Mouse (Mus musculus) cerebellum, adult 2 months (tissue): Measurements from ENCODE around the gene Tmem239. TPM values are rescaled to one million over a fixed set of nuclear protein-coding genes. Genes with fewer than 3 reads are reported as not detected.
A peak's percentile ranks its signal among the peaks of the same experiment; 100 is the strongest.
"Not testable (repeated sequence)": the region's sequence is repeated elsewhere in the genome, so short reads cannot be mapped to it uniquely, and the experiment has no call there.

Source experiments
- DNase-seq, 2 experiments: peaks; one replicate each; pipeline ENCODE4 v3.0.0; 2021
- H3K27ac ChIP-seq: fragments of 200-500 bp; 2 replicates; pipeline ENCODE4 v1.5.1; 2012; ENCODE audit warnings: low read length, control low read depth, inconsistent platforms; ENCODE audit not compliant: insufficient read depth
- H3K27me3 ChIP-seq: fragments of 200-500 bp; 2 replicates; pipeline ENCODE4 v1.6.1; 2012; ENCODE audit warnings: inconsistent platforms, mild to moderate bottlenecking, low read length, moderate library complexity; ENCODE audit not compliant: control insufficient read depth, insufficient read depth
- H3K4me1 ChIP-seq: fragments of 200-500 bp; 2 replicates; pipeline ENCODE4 v1.6.1; 2011; ENCODE audit warnings: low read length; ENCODE audit not compliant: control insufficient read depth, insufficient read depth
- H3K4me3 ChIP-seq: fragments of 200-500 bp; replicated peaks from 2 replicates; pipeline ENCODE3; 2011; ENCODE audit warnings: mild to moderate bottlenecking, low read depth, low read length, control low read depth; ENCODE audit not compliant: insufficient read depth
- CTCF ChIP-seq: fragments of 200-500 bp; IDR thresholded peaks from 2 replicates; pipeline ENCODE4 v1.5.1; 2011; ENCODE audit warnings: low read depth, mild to moderate bottlenecking, control low read depth, low read length, moderate library complexity, borderline replicate concordance; ENCODE audit not compliant: insufficient read depth
- POLR2A ChIP-seq: fragments of 200-500 bp; IDR thresholded peaks from 2 replicates; pipeline ENCODE4 v1.6.1; 2011; ENCODE audit warnings: low read length, control low read depth, borderline replicate concordance; ENCODE audit not compliant: insufficient read depth
- WGBS: fragments of 180-500 bp; shearing (Covaris S2); methylation state at CpG from one replicate; pipeline ENCODE4 v1.1.7; 2018; 5-methylcytosine and 5-hydroxymethylcytosine counted together
- polyA plus RNA-seq: library from polyadenylated mRNA; depleted of rRNA; stranded (reverse); fragments of >200 nt; gene quantifications from 2 replicates; pipeline ENCODE4 v1.2.3, GENCODE M21; 2012; rRNA removed

Gene Tmem239
- polyA plus RNA-seq = not detected in 2 replicates

- H3K4me1 ChIP-seq = no peaks in the 10 kb centered on the region
- no peak within 1 kb of the TSS for H3K4me3 ChIP-seq
- TF ChIP-seq POLR2A (no peak), CTCF (no peak)
- no peak for DNase-seq
- no peak within 1 kb of the TSS for H3K27ac ChIP-seq
- no peaks in the 10 kb centered on the region for H3K27me3 ChIP-seq
- WGBS = 85% methylated on average over 2 of the region's 2 CpGs
Observed at GRCm38 (mm10) chr2:130406178-130406577, at the start of gene Tmem239. Gene Tmem239 (plus strand): TSS chr2:130406478.

DNA sequence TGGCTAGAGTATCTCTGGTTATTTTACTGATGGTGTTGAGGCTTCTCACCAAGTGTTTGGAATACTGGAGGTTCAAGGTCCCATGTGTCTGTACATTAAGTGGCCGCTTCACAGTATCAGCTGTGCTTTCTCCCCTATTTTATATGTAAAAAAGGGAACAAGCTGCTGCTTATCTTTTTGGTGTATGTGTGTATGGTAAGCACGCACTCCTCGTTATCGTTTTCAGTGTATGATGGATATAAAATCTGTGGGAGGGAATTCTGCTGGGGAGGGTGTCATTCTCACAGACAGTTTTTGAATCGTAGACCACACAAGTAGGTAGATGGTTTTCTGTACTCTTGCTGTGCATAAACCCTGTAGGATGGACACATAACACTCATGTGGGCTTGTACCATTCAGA, 48.7 kb upstream of the Tmem239 start:
- Histone ChIP-seq H3K4me1 (no peaks in the 10 kb centered on the region), H3K27me3 (peaks cover 2% of the 10 kb centered on the region; the same call in 1 of the 2 replicates), H3K4me3 (no peak overlapping the region), H3K27ac (no peak overlapping the region)
- DNase-seq = no peak
- WGBS = 91% methylated on average over 5 of the region's 5 CpGs
- TF ChIP-seq CTCF (no peak), POLR2A (no peak)

DNA sequence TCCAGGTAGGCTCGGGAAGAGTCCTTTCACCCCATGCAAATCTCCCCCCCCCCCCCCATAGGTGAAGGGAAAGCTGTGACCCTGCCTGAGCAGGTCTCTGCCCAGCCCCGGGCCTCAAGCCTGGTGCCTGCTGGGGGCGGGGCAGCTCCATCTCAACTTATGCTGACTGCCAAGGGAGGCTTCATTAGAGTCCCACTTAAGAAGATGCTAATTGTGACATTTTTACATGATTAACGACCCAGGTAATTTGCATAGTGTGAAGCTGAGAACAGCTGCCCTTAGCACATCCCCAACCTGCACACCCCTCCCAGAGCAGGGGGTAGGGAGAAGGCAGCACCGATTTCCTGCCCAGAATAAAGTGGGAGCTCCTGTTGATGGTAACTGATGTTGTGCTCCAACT, 47.4 kb upstream of the Tmem239 start:
- no peak for DNase-seq
- H3K4me1 ChIP-seq = no peaks in the 10 kb centered on the region
- TF ChIP-seq CTCF = no peak
- TF ChIP-seq POLR2A = no peak
- peaks cover 2% of the 10 kb centered on the region; the same call in 1 of the 2 replicates for H3K27me3 ChIP-seq
- WGBS = 28% methylated on average over 5 of the region's 5 CpGs
- no peak overlapping the region for H3K27ac ChIP-seq
- H3K4me3 ChIP-seq = no peak overlapping the region

- WGBS = 5% methylated on average over 14 of the region's 14 CpGs
- peaks cover 3% of the 10 kb centered on the region; the same call in 1 of the 2 replicates for H3K27me3 ChIP-seq
- peak; percentile 11 to 20 for DNase-seq
- no peaks in the 10 kb centered on the region for H3K4me1 ChIP-seq
- TF ChIP-seq CTCF = peak; percentile 39; the same call in 1 of the 2 replicates
- TF ChIP-seq POLR2A = no peak
- H3K27ac ChIP-seq = no peak overlapping the region
- no peak overlapping the region for H3K4me3 ChIP-seq
Observed at GRCm38 (mm10) chr2:130362511-130363026, 43.7 kb upstream of the Tmem239 start.

- WGBS = 10% methylated on average over 30 of the region's 30 CpGs
- no peak for TF ChIP-seq POLR2A
- no peak for TF ChIP-seq CTCF
- H3K4me3 ChIP-seq = no peak overlapping the region
- DNase-seq = no peak
- H3K4me1 ChIP-seq = no peaks in the 10 kb centered on the region
- peaks cover 3% of the 10 kb centered on the region; the same call in 1 of the 2 replicates for H3K27me3 ChIP-seq
- H3K27ac ChIP-seq = no peak overlapping the region
Observed at GRCm38 (mm10) chr2:130365211-130366094, 40.8 kb upstream of the Tmem239 start.

GRCm38 (mm10) chr2:130367386-130367785, 38.9 kb upstream of the Tmem239 start:
- H3K27me3 ChIP-seq = peaks cover 2% of the 10 kb centered on the region; the same call in 1 of the 2 replicates
- TF ChIP-seq CTCF (no peak), POLR2A (no peak)
- H3K4me3 ChIP-seq = no peak overlapping the region
- 55% methylated on average over 4 of the region's 4 CpGs for WGBS
- no peaks in the 10 kb centered on the region for H3K4me1 ChIP-seq
- H3K27ac ChIP-seq = no peak overlapping the region
- no peak for DNase-seq

DNA sequence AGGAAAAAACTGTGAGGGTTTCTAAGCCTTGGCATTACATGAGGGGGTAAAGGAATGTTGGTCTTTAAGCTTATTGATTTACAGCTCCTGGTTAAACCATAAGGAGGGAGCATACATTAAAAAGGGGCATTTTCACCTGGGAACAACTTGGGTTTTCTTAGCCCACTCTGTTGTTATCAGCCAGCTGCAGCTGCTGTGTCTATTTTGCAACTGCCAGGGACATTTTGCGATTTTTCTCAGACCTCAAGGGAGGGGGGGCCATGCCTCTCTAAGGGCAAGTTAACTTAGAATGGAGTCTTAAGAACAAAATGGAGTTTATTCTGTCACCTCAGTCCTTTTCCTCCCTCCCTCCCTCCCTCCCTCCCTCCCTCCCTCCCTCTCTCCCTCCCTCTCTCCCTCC, 33.3 kb upstream of the Tmem239 start:
- H3K27ac ChIP-seq, H3K4me1 ChIP-seq, H3K27me3 ChIP-seq, DNase-seq, H3K4me3 ChIP-seq: not testable (repeated sequence)
- 50% methylated on average over 1 of the region's 1 CpGs for WGBS

GRCm38 (mm10) chr2:130374951-130375350, 31.3 kb upstream of the Tmem239 start:
- Histone ChIP-seq H3K4me3 (no peak overlapping the region), H3K27me3 (no peaks in the 10 kb centered on the region; the same call in 1 of the 2 replicates), H3K27ac (no peak overlapping the region), H3K4me1 (no peaks in the 10 kb centered on the region)
- DNase-seq = peak in 1 of 2 experiments; percentile 47
- TF ChIP-seq CTCF (no peak), POLR2A (no peak)
- 5% methylated on average over 4 of the region's 4 CpGs for WGBS
